Mouse (Mus musculus): ENCODE measurements around the gene Lmntd2.

- no peak for TF ChIP-seq CTCF (IDR thresholded peaks at IDR 0.05; ENCODE audit: low read depth)
- no peak for TF ChIP-seq EP300 (IDR thresholded peaks at IDR 0.05; ENCODE audit: low read depth)
These were observed 22.8 kb downstream of the Lmntd2 start for GRCm38 (mm10) chr7:141191036-141191435.

All from liver, postnatal 0 days (tissue).